Mouse (Mus musculus): ENCODE results near the gene Arf3.

DNA sequence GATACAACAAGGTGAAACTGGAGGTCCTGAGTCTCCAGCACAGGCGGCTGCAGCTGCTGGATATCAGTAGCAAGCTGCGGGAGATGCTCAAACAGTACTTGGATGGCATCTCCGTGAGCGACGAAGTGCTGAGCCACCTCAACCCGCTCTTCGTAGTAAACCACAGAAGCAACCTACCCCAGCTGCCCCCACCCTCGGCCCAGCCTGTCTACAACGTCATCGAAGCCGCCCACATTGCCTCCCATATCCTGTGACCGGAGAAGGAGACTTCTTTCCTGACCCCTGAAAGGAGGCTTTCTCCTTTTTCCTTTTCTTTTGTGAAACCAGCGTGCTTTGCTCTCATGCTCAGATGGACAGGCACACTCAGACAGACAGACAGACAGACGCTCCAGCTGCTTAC lies 40.2 kb downstream of the Arf3 start:
- no peak for TF ChIP-seq GATA1 (IDR thresholded peaks at IDR 0.05; ENCODE audit: low read depth, low read length)
- TF ChIP-seq POLR2A (IDR thresholded peaks at IDR 0.05; ENCODE audit: control insufficient read depth in 1 of 2, insufficient read depth in 1 of 2, low read depth in 1 of 2, low read length in 2 of 2, poor library complexity in 1 of 2) = no peak
- TF ChIP-seq CHD1 (IDR thresholded peaks at IDR 0.05; ENCODE audit: low read depth, low read length) = no peak
- TF ChIP-seq CTCF (IDR thresholded peaks at IDR 0.05 in 2 of 3, conservative IDR thresholded peaks at IDR 0.05 in 1 of 3; ENCODE audit: control insufficient read depth in 1 of 3, insufficient read depth in 1 of 3, low read depth in 2 of 3, low read length in 3 of 3, poor library complexity in 1 of 3, severe bottlenecking in 1 of 3) = no peak
- TF ChIP-seq SMC3 (IDR thresholded peaks at IDR 0.05; ENCODE audit: low read depth, low read length) = no peak
- TF ChIP-seq KAT2A (conservative IDR thresholded peaks at IDR 0.05; ENCODE audit: low read depth, low read length) = no peak
- TF ChIP-seq POLR2AphosphoS2 (IDR thresholded peaks at IDR 0.05; ENCODE audit: low read length) = no peak
- no peak for TF ChIP-seq TAL1 (IDR thresholded peaks at IDR 0.05; ENCODE audit: low read length)
- TF ChIP-seq GABPA (IDR thresholded peaks at IDR 0.05; ENCODE audit: low read depth, low read length) = no peak
- no peak for TF ChIP-seq BHLHE40 (IDR thresholded peaks at IDR 0.05; ENCODE audit: borderline replicate concordance, low read depth, low read length)

Data from MEL (cell line).